Mouse (Mus musculus): ENCODE data around the gene Gm49711. TPM values are rescaled to one million over a fixed set of nuclear protein-coding genes. Genes with fewer than 3 reads are reported as not detected.
A peak's percentile ranks its signal among the peaks of the same experiment; 100 is the strongest.

The Gm49711 gene
- polyA plus RNA-seq, 1 experiment from 2014 or later: not detected

DNA sequence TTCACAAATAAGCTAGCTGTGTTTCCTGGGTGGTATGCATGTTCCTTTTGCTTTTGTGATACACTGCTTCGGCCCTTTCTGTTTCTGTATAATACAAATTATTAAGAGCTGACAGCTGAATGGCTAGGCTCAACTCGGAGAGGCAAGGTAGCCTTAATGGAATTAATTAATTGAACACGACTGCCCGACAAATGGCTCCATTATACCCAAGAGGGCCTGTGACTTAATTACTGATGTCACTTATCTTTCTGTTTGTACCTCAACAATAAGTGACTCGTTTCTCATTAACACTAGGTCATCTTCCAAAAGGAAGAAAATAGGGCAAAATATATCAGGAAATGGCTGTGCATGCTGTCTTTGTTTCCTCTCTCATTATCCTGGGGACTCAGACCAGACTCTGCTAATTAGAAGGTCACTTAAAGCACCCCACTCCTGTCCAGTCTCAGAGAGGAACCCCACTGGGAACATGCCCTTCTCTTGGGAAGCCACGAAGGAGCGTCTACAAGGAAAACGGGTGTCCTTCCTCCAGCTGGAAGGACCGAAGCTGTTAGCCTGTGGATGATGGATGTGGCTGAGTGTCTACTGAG is 84.4 kb downstream of the Gm49711 start:
- Histone ChIP-seq H3K9me3 (ENCODE audit: control insufficient read depth, low read length) (no peaks in the 10 kb centered on the region), H3K27ac (ENCODE audit: low read depth, low read length) (no peak overlapping the region), H3K4me3 (ENCODE audit: low read depth, low read length) (no peak overlapping the region), H3K36me3 (ENCODE audit: control insufficient read depth, insufficient read depth, low read length) (no peaks in the 10 kb centered on the region), H3K4me1 (ENCODE audit: control insufficient read depth, insufficient read depth, low read length) (peaks cover 11% of the 10 kb centered on the region), H3K4me2 (ENCODE audit: low read depth) (no peak overlapping the region), H3K27me3 (ENCODE audit: control insufficient read depth, insufficient read depth, low read length) (no peaks in the 10 kb centered on the region), H3K9ac (ENCODE audit: low read length) (no peak overlapping the region)
- 72% methylated on average over 9 of the region's 9 CpGs for whole genome bisulfite sequencing
- DNase-seq (ENCODE audit: low spot score) (no peak), ATAC-seq (ENCODE audit: insufficient read depth, low FRiP score, low TSS enrichment) (no peak)

DNA sequence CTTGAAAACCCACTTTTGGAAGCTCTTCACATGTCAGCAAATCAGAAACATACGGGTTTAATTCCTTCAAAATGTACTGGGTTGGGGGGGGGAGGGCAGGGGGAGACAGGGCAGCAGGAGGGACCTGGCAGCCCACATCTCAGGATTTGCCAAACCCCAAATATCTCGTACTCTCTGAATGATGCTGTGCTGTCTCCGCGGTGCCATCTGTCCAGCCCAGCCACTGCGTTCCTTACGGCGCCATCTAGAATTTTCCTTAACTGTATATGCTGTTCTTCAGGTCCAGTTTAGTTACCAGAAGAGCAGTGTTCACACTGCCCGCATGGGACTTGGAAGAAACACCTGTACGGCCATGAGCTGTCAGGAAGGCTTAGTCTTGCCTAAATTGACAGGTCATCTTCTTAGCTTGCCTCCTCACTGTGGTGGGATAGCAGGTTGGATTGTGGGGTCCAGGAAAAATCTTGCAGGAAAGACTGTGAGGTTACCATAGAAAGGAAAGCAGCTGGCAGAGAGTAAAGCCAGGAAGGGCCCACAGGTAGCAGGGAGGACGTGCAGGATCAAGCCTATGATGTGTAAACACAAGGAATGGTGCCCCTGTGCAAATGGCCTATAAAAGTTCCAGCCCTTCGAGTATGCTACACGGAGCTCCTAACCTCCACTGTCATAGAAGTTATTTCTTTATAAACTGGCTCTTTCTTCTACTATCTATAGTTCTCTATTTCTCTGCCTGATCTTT is 89.7 kb downstream of the Gm49711 start:
- ATAC-seq (ENCODE audit: insufficient read depth, low FRiP score, low TSS enrichment) (no peak), DNase-seq (ENCODE audit: low spot score) (no peak)
- Histone ChIP-seq H3K4me1 (ENCODE audit: control insufficient read depth, insufficient read depth, low read length) (peaks cover 6% of the 10 kb centered on the region), H3K27ac (ENCODE audit: low read depth, low read length) (no peak overlapping the region), H3K4me2 (ENCODE audit: low read depth) (no peak overlapping the region), H3K9ac (ENCODE audit: low read length) (no peak overlapping the region), H3K9me3 (ENCODE audit: control insufficient read depth, low read length) (no peaks in the 10 kb centered on the region), H3K4me3 (ENCODE audit: low read depth, low read length) (no peak overlapping the region), H3K27me3 (ENCODE audit: control insufficient read depth, insufficient read depth, low read length) (no peaks in the 10 kb centered on the region), H3K36me3 (ENCODE audit: control insufficient read depth, insufficient read depth, low read length) (no peaks in the 10 kb centered on the region)
- 90% methylated on average over 12 of the region's 12 CpGs for WGBS

DNA sequence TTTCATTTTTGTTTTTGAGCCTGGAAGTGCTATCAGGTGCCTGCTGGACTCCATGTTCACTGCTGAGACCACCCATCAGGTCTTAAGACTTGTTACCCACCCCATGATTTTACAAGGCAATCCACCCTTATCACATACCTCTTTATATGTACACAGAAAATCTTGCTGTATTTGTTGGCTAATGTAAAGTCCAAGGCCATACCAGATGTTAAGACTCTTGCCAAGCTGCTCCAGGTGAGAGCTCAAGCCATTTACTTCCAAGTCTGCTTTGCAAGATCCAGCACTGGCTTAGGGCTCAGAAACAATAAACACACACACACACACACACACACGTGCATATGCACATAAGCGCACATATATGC is 90.2 kb downstream of the Gm49711 start:
- H3K9me3 ChIP-seq (ENCODE audit: control insufficient read depth, low read length): no peaks in the 10 kb centered on the region
- ATAC-seq (ENCODE audit: insufficient read depth, low FRiP score, low TSS enrichment) (no peak), DNase-seq (ENCODE audit: low spot score) (no peak)
- H3K36me3 ChIP-seq (ENCODE audit: control insufficient read depth, insufficient read depth, low read length): no peaks in the 10 kb centered on the region
- no peak overlapping the region for H3K4me3 ChIP-seq (ENCODE audit: low read depth, low read length)
- H3K27me3 ChIP-seq (ENCODE audit: control insufficient read depth, insufficient read depth, low read length): no peaks in the 10 kb centered on the region
- peaks cover 5% of the 10 kb centered on the region for H3K4me1 ChIP-seq (ENCODE audit: control insufficient read depth, insufficient read depth, low read length)
- no peak overlapping the region for H3K27ac ChIP-seq (ENCODE audit: low read depth, low read length)
- H3K4me2 ChIP-seq (ENCODE audit: low read depth): no peak overlapping the region
- WGBS: 87% methylated on average over 2 of the region's 2 CpGs
- no peak overlapping the region for H3K9ac ChIP-seq (ENCODE audit: low read length)

DNA sequence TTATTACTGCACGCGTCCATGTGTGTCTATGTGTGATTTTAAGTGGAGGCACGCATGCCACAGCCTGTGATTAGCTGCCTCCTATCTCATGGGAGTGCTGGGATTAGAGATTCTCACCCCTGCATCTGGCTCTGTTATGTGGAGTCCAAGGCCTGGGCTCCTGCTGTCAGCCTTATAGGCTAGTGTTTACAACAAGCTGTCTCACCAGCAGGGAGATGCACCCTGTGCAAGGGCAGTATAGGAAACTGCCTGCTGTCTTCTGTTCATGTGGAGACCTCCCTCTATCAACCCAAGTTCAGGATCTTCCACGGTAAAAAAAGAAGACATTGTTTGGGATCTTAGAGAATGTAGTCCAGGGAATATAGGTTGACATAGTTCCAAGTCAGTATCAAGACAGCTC is 92.9 kb downstream of the Gm49711 start:
- WGBS: 72% methylated on average over 4 of the region's 4 CpGs
- Histone ChIP-seq H3K4me3 (ENCODE audit: low read depth, low read length) (no peak overlapping the region), H3K4me1 (ENCODE audit: control insufficient read depth, insufficient read depth, low read length) (peaks cover 5% of the 10 kb centered on the region), H3K27me3 (ENCODE audit: control insufficient read depth, insufficient read depth, low read length) (no peaks in the 10 kb centered on the region), H3K36me3 (ENCODE audit: control insufficient read depth, insufficient read depth, low read length) (no peaks in the 10 kb centered on the region), H3K4me2 (ENCODE audit: low read depth) (no peak overlapping the region), H3K9me3 (ENCODE audit: control insufficient read depth, low read length) (no peaks in the 10 kb centered on the region), H3K27ac (ENCODE audit: low read depth, low read length) (no peak overlapping the region), H3K9ac (ENCODE audit: low read length) (no peak overlapping the region)
- ATAC-seq (ENCODE audit: insufficient read depth, low FRiP score, low TSS enrichment) (no peak), DNase-seq (ENCODE audit: low spot score) (no peak)

DNA sequence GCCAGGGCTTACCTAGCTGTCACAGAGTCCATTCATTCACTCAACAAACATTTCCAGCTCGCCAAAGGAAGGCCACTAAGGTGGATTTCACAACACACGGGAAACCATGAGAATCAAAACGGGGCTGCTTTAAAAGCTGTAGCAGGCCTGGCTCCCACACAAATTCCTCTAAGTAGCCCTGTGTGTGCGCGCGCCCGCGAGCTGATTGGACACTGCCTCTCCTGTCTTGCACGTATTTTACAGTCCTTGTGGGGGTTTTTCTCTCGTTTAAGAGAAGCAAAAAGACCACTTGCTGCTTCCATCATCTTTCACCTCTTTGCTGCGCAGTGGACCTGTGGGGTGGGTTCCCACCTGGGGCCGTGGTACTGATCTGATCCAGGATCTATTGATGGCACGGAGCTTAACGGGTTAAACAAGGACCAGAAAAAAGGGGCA is 99.9 kb downstream of the Gm49711 start:
- WGBS: 5% methylated on average over 14 of the region's 14 CpGs
- peak overlapping the region; percentile 42; the same call in 1 of the 2 replicates for H3K27ac ChIP-seq (ENCODE audit: low read depth, low read length)
- H3K4me1 ChIP-seq (ENCODE audit: control insufficient read depth, insufficient read depth, low read length): peaks cover 3% of the 10 kb centered on the region
- H3K36me3 ChIP-seq (ENCODE audit: control insufficient read depth, insufficient read depth, low read length): no peaks in the 10 kb centered on the region
- peak overlapping the region; percentile 52 for H3K9ac ChIP-seq (ENCODE audit: low read length)
- no peaks in the 10 kb centered on the region for H3K27me3 ChIP-seq (ENCODE audit: control insufficient read depth, insufficient read depth, low read length)
- peak overlapping the region; percentile 45 for H3K4me3 ChIP-seq (ENCODE audit: low read depth, low read length)
- DNase-seq (ENCODE audit: low spot score) (peak; percentile 65), ATAC-seq (ENCODE audit: insufficient read depth, low FRiP score, low TSS enrichment) (peak; percentile 40)
- no peaks in the 10 kb centered on the region for H3K9me3 ChIP-seq (ENCODE audit: control insufficient read depth, low read length)
- H3K4me2 ChIP-seq (ENCODE audit: low read depth): peak overlapping the region; percentile 80

DNA sequence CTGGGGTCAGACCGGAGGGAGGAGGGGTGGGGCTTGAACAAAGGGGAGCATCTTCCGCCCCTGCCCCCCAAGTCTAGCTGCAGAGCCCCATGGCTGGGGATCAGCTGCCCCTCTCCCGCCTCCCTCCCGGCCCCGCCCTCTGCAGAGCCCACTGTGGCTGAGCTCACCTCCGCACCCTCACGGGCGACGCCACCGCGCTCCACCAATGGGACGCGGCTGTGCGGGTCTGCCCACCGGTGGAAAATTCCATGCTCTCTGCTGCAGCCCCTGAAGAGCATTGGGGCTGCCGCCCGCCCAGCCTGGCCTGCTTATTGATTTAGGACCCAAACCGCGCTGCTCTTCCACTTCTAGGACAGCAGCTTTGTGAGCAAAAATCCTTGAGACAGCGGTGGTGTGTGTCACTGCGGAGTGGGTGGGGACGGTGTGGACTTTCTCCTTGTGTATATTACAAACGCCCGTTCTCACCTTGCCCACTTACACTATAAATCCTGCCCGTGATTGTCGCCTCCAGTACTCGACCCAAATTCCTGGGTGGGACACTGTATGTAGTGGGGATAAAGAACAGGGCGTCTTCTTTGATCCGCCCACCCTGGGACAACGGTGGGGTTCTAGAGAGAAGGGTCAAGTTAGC is 100.5 kb downstream of the Gm49711 start:
- no peaks in the 10 kb centered on the region for H3K27me3 ChIP-seq (ENCODE audit: control insufficient read depth, insufficient read depth, low read length)
- H3K4me1 ChIP-seq (ENCODE audit: control insufficient read depth, insufficient read depth, low read length): peaks cover 3% of the 10 kb centered on the region
- ATAC-seq (ENCODE audit: insufficient read depth, low FRiP score, low TSS enrichment) (peak; percentile 89), DNase-seq (ENCODE audit: low spot score) (peak; percentile 80)
- no peaks in the 10 kb centered on the region for H3K9me3 ChIP-seq (ENCODE audit: control insufficient read depth, low read length)
- H3K4me3 ChIP-seq (ENCODE audit: low read depth, low read length): peak overlapping the region; percentile 45
- H3K4me2 ChIP-seq (ENCODE audit: low read depth): peak overlapping the region; percentile 80
- H3K27ac ChIP-seq (ENCODE audit: low read depth, low read length): peak overlapping the region; percentile 42; the same call in 1 of the 2 replicates
- H3K36me3 ChIP-seq (ENCODE audit: control insufficient read depth, insufficient read depth, low read length): no peaks in the 10 kb centered on the region
- 4% methylated on average over 30 of the region's 30 CpGs for WGBS
- peak overlapping the region; percentile 52 for H3K9ac ChIP-seq (ENCODE audit: low read length)

DNA sequence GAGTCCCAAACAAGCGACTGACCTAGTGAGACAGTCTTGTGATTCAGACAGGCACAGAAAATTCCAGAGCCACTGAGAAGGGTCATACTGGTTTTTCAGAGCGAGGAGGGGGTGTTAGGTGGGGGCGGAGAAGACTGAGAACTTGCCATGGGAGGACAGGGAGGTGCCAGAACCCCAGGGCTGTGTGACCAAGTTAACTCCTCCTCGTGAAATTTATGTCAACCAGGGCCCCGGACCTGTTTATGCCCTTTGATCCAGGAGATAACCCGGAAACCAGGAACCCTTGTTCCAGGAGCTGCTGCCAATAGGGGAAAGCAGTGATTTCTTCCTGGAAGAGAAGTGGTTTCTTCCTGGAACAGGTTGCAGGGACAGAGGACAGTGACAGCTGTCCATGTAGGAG is 101.0 kb downstream of the Gm49711 start:
- Histone ChIP-seq H3K27ac (ENCODE audit: low read depth, low read length) (no peak overlapping the region), H3K4me3 (ENCODE audit: low read depth, low read length) (no peak overlapping the region), H3K27me3 (ENCODE audit: control insufficient read depth, insufficient read depth, low read length) (no peaks in the 10 kb centered on the region), H3K9me3 (ENCODE audit: control insufficient read depth, low read length) (no peaks in the 10 kb centered on the region), H3K36me3 (ENCODE audit: control insufficient read depth, insufficient read depth, low read length) (no peaks in the 10 kb centered on the region), H3K9ac (ENCODE audit: low read length) (peak overlapping the region; percentile 52), H3K4me1 (ENCODE audit: control insufficient read depth, insufficient read depth, low read length) (peaks cover 3% of the 10 kb centered on the region), H3K4me2 (ENCODE audit: low read depth) (peak overlapping the region; percentile 80)
- ATAC-seq (ENCODE audit: insufficient read depth, low FRiP score, low TSS enrichment): no peak
- WGBS: 40% methylated on average over 6 of the region's 6 CpGs
- DNase-seq (ENCODE audit: low spot score): no peak

DNA sequence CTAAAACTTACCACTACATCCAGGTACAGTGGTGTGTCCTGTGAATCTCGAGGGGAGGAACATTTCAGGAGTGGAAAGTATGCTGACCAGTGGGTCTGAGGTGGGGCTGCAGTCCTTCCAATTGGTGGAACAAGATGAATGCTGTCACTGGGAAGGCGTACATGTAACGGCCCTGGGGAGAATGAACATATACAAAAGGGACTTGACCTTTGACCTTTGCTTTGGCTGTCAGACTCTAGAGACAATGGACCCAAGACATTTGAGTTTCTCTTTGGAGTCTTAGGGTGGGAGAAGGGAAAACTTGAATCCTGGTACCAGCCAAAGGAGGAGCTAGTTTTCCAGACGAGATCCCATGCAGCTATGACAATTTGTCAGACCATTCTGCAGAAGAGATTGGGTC is 104.2 kb downstream of the Gm49711 start:
- 47% methylated on average over 4 of the region's 4 CpGs for WGBS
- peaks cover 3% of the 10 kb centered on the region for H3K4me1 ChIP-seq (ENCODE audit: control insufficient read depth, insufficient read depth, low read length)
- no peak overlapping the region for H3K4me2 ChIP-seq (ENCODE audit: low read depth)
- no peak overlapping the region for H3K27ac ChIP-seq (ENCODE audit: low read depth, low read length)
- no peak overlapping the region for H3K4me3 ChIP-seq (ENCODE audit: low read depth, low read length)
- H3K9me3 ChIP-seq (ENCODE audit: control insufficient read depth, low read length): no peaks in the 10 kb centered on the region
- H3K9ac ChIP-seq (ENCODE audit: low read length): no peak overlapping the region
- H3K27me3 ChIP-seq (ENCODE audit: control insufficient read depth, insufficient read depth, low read length): no peaks in the 10 kb centered on the region
- ATAC-seq (ENCODE audit: insufficient read depth, low FRiP score, low TSS enrichment): no peak
- DNase-seq (ENCODE audit: low spot score): no peak
- H3K36me3 ChIP-seq (ENCODE audit: control insufficient read depth, insufficient read depth, low read length): no peaks in the 10 kb centered on the region

All from neural tube, embryonic 11.5 days (tissue).